Mouse (Mus musculus) lung, embryonic 16.5 days (tissue): ENCODE results near the gene Ptpn12. TPM values are rescaled to one million over a fixed set of nuclear protein-coding genes. Genes with fewer than 3 reads are reported as not detected.

ENCODE experiments used
- ATAC-seq: fragments of 200-750 bp; cut with Nextera tagmentation; 2 replicates; pipeline ENCODE4 v1.8.0; 2017; ENCODE audit warnings: low read depth, mild to moderate bottlenecking, moderate library complexity
- H3K27ac ChIP-seq: fragments of 300-500 bp; sonication (generic); 2 replicates; pipeline ENCODE4 v1.5.1; 2014; ENCODE audit warnings: mild to moderate bottlenecking, control low read depth, low read length
- H3K27me3 ChIP-seq: fragments of 300-500 bp; sonication (generic); 2 replicates; pipeline ENCODE4 v1.6.1; 2014; ENCODE audit warnings: low read depth, low read length, mixed read lengths; ENCODE audit not compliant: control insufficient read depth, insufficient read depth
- H3K36me3 ChIP-seq: fragments of 300-500 bp; sonication (generic); 2 replicates; pipeline ENCODE4 v1.6.1; 2014; ENCODE audit warnings: low read length; ENCODE audit not compliant: control insufficient read depth, insufficient read depth
- H3K4me1 ChIP-seq: fragments of 300-500 bp; sonication (generic); replicated peaks from 2 replicates; pipeline ENCODE4 v1.6.1; 2014; ENCODE audit warnings: low read length, mixed read lengths; ENCODE audit not compliant: control insufficient read depth, insufficient read depth
- H3K4me2 ChIP-seq: fragments of 300-500 bp; sonication (generic); 2 replicates; pipeline ENCODE4 v1.6.1; 2014; ENCODE audit warnings: low read depth, low read length, control low read depth
- H3K4me3 ChIP-seq: fragments of 300-500 bp; sonication (generic); 2 replicates; pipeline ENCODE4 v1.5.1; 2014; ENCODE audit warnings: mild to moderate bottlenecking, low read length, control low read depth
- H3K9ac ChIP-seq: fragments of 300-500 bp; sonication (generic); 2 replicates; pipeline ENCODE4 v1.6.1; 2014; ENCODE audit warnings: low read length, control low read depth
- H3K9me3 ChIP-seq: fragments of 300-500 bp; sonication (generic); 2 replicates; pipeline ENCODE4 v1.6.1; 2016; ENCODE audit warnings: low read length; ENCODE audit not compliant: control insufficient read depth
- WGBS: fragments of 180-500 bp; shearing (Covaris S2); extraction: QIAGEN DNeasy Blood & Tissue Kit; methylation state at CpG from one replicate; pipeline ENCODE4 v1.1.7; 2014; 5-methylcytosine and 5-hydroxymethylcytosine counted together
- polyA plus RNA-seq: library from polyadenylated mRNA; unstranded; fragments of >200 nt; fragmentation: Nextera tagmentation; extraction: Ambion mirVana; gene quantifications from 2 replicates; pipeline ENCODE4 v1.2.1, GENCODE M21; 2015

The Ptpn12 gene
- polyA plus RNA-seq, 1 experiment from 2014 or later = 29.4 TPM

DNA sequence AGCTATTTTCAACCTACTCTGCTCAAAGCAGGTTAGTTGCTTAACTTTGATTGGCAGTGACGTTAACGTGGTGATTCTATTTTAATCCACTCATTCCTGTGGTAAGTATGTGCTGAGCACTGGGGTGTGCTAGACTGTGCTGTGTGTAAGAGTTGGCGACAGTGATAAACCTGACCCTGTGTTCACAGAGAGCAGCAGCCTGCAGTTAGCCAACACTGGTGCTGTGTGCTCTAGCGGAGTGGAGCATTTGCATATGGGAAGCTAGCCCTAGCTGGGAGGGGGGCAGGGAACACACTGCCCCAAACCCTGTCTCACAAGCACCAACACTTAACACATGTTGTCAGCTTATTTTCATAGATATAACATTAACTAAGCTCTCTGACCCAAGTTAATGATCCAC lies 87.8 kb downstream of the Ptpn12 start:
- whole genome bisulfite sequencing = 42% methylated on average over 4 of the region's 4 CpGs
- no peaks in the 10 kb centered on the region for H3K36me3 ChIP-seq
- H3K27me3 ChIP-seq = no peaks in the 10 kb centered on the region
- H3K4me2 ChIP-seq = no peak overlapping the region
- H3K9me3 ChIP-seq = no peaks in the 10 kb centered on the region
- no peaks in the 10 kb centered on the region for H3K4me1 ChIP-seq
- H3K4me3 ChIP-seq = no peak overlapping the region
- no peak overlapping the region for H3K9ac ChIP-seq
- peak; percentile 52; the same call in 1 of the 2 replicates for ATAC-seq
- no peak overlapping the region for H3K27ac ChIP-seq

DNA sequence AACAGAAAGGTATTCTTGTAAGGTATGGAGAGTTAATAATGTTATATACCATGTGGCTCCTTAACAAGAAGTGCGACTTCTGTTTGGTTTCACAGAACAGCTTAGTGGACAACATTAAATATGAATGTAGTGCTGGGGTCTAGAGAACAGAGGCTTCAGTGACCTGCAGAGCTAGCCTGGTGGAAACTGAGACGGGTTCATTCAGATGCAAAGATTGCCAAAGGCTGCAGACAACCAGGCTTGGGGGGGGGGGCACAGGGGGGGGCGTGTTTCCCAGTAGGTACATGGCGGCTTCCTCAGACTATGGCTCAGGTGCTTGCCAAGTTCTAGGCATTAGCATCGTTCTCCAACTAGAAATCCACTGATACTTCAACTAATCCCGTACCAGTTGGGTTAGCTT lies 91.3 kb downstream of the Ptpn12 start:
- no peak overlapping the region for H3K4me3 ChIP-seq
- no peak for ATAC-seq

GRCm38 (mm10) chr5:20963295-20963694 lies 92.4 kb downstream of the Ptpn12 start:
- H3K36me3 ChIP-seq = no peaks in the 10 kb centered on the region
- no peak overlapping the region for H3K4me2 ChIP-seq
- no peak overlapping the region for H3K9ac ChIP-seq
- no peak overlapping the region for H3K4me3 ChIP-seq
- no peak for ATAC-seq
- H3K27ac ChIP-seq = no peak overlapping the region
- H3K4me1 ChIP-seq = no peaks in the 10 kb centered on the region
- WGBS = 87% methylated on average over 9 of the region's 9 CpGs
- H3K9me3 ChIP-seq = no peaks in the 10 kb centered on the region
- H3K27me3 ChIP-seq = no peaks in the 10 kb centered on the region

More for the DNA sequence above, 91.3 kb downstream of the Ptpn12 start:
- Histone ChIP-seq H3K27me3 (no peaks in the 10 kb centered on the region), H3K9ac (no peak overlapping the region), H3K27ac (no peak overlapping the region), H3K36me3 (no peaks in the 10 kb centered on the region), H3K9me3 (no peaks in the 10 kb centered on the region), H3K4me1 (no peaks in the 10 kb centered on the region), H3K4me2 (no peak overlapping the region)
- 77% methylated on average over 6 of the region's 6 CpGs for whole genome bisulfite sequencing

DNA sequence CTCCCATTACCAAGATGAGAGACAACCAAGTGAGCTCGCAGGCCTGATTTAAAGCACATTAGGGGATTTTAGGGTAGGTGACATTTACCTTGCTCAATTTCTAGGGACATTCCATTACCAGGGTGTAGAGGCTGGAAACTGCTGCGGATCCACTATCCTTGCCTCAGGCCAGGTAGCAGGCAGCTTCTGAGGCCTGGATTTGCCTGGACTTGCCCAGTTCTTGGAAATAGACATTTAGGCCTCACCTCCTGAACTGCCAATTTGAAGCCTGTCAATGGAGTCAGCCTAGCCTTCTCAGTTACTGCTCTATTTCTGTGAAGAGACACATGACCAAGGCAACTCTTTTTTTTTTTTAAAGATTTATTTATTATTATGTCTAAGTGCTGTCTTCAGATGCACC lies 94.8 kb downstream of the Ptpn12 start:
- H3K36me3 ChIP-seq = peaks cover 2% of the 10 kb centered on the region; the same call in 1 of the 2 replicates
- no peaks in the 10 kb centered on the region for H3K27me3 ChIP-seq
- no peak overlapping the region for H3K27ac ChIP-seq
- ATAC-seq = no peak
- no peaks in the 10 kb centered on the region for H3K4me1 ChIP-seq
- no peak overlapping the region for H3K9ac ChIP-seq
- no peak overlapping the region for H3K4me2 ChIP-seq
- WGBS = 96% methylated on average over 2 of the region's 2 CpGs
- no peak overlapping the region for H3K4me3 ChIP-seq
- no peaks in the 10 kb centered on the region; the same call in 1 of the 2 replicates for H3K9me3 ChIP-seq

DNA sequence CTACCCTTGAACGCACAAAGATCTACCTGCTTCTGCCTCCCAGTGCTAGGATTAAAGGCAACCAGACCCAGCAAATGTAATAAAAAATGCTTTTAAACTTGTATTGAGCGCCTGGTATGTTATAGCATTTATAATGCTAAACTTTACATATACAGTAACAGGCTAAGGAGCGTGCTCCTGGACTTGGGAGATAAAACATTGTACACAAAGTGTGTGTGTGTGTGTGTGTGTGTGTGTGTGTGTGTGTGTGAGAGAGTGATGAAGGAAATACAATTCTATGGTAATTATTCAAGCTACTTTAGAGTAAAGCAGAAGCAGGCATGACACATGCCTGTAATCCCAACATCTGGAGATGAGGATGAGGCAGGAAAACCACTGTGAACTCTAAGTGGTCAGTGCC lies 99.4 kb downstream of the Ptpn12 start, which contains the start of gene Rsbn1l:
Gene Rsbn1l, minus strand, starts transcription at position 101 of the 400 bp plus-strand sequence.
- no peak within 1 kb of the TSS for H3K9ac ChIP-seq
- H3K27me3 ChIP-seq = no peaks in the 10 kb centered on the region
- H3K9me3 ChIP-seq = no peaks in the 10 kb centered on the region; the same call in 1 of the 2 replicates
- H3K27ac ChIP-seq = no peak within 1 kb of the TSS
- H3K36me3 ChIP-seq = peaks cover 2% of the 10 kb centered on the region; the same call in 1 of the 2 replicates
- H3K4me2 ChIP-seq = no peak within 1 kb of the TSS
- peaks cover 5% of the 10 kb centered on the region for H3K4me1 ChIP-seq
- no peak within 1 kb of the TSS for H3K4me3 ChIP-seq
- 93% methylated on average over 3 of the region's 3 CpGs for WGBS
- no peak for ATAC-seq

DNA sequence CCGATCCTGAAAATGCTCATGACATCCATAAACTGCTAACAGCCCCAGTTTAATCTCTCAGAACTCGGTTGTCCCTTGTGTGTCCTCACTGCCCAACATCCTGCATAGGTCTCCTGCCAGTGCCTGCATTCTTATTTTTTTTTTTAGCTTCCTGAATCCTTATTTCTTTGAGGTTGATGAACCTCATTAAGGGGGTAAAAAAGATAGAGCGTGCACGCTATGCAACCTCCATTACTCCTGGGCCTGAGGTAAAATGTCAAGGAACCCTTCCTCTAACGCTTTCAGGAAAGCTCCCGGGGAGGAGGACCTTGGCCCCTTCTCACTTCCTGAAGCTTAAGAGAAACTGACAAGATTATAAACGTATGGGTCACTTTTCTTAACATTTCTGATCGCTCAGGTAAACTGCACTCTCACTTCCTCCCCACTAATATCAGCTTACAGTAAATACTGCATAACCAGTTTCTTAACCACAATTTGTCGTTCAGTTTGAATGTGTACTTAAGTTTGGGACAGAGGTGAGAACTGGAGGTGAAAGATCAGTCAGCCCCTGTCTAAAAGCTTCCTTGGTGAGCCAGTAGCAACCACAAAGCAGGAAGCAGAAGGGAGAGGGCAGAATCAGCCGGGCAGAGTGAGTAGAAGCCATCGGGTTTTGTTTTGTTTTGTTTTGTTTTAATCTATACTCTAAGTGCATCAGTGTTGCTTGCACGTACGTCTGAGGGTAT lies 100.4 kb downstream of the Ptpn12 start:
- H3K9ac ChIP-seq = no peak overlapping the region
- 52% methylated on average over 13 of the region's 13 CpGs for WGBS
- peaks cover 2% of the 10 kb centered on the region; the same call in 1 of the 2 replicates for H3K36me3 ChIP-seq
- H3K4me3 ChIP-seq = no peak overlapping the region
- H3K27ac ChIP-seq = no peak overlapping the region
- peaks cover 5% of the 10 kb centered on the region for H3K4me1 ChIP-seq
- no peaks in the 10 kb centered on the region; the same call in 1 of the 2 replicates for H3K9me3 ChIP-seq
- no peak for ATAC-seq
- no peak overlapping the region for H3K4me2 ChIP-seq
- H3K27me3 ChIP-seq = no peaks in the 10 kb centered on the region

GRCm38 (mm10) chr5:20952337-20952925 lies 103.3 kb downstream of the Ptpn12 start:
- WGBS = 11% methylated on average over 9 of the region's 9 CpGs

GRCm38 (mm10) chr5:20951666-20952281 lies 103.9 kb downstream of the Ptpn12 start:
- WGBS = under 1% methylated on average over 49 of the region's 51 CpGs
- Histone ChIP-seq H3K4me2 (peak overlapping the region; percentile 60), H3K9me3 (no peaks in the 10 kb centered on the region; the same call in 1 of the 2 replicates), H3K4me1 (peaks cover 11% of the 10 kb centered on the region), H3K4me3 (peak overlapping the region; percentile 86), H3K27me3 (no peaks in the 10 kb centered on the region), H3K27ac (peak overlapping the region; percentile 98), H3K9ac (peak overlapping the region; percentile 95), H3K36me3 (no peaks in the 10 kb centered on the region)
- peak; percentile 100 for ATAC-seq

More at GRCm38 (mm10) chr5:20952337-20952925, 103.3 kb downstream of the Ptpn12 start:
- Histone ChIP-seq H3K36me3 (peaks cover 2% of the 10 kb centered on the region; the same call in 1 of the 2 replicates), H3K9me3 (no peaks in the 10 kb centered on the region; the same call in 1 of the 2 replicates), H3K27ac (peak overlapping the region; percentile 66), H3K4me3 (peak overlapping the region; percentile 86), H3K4me2 (peak overlapping the region; percentile 60), H3K27me3 (no peaks in the 10 kb centered on the region), H3K9ac (peak overlapping the region; percentile 70), H3K4me1 (peaks cover 11% of the 10 kb centered on the region)
- no peak for ATAC-seq
